Mouse (Mus musculus): ENCODE measurements around the gene Rpl9. TPM values are rescaled to one million over a fixed set of nuclear protein-coding genes. Genes with fewer than 3 reads are reported as not detected.
A peak's percentile ranks its signal among the peaks of the same experiment; 100 is the strongest.

Gene Rpl9
- polyA plus RNA-seq, 1 experiment from 2014 or later, result 669 TPM

- peak overlapping the region; percentile 59 for H3K4me2 ChIP-seq (ENCODE audit: low read length)
- H3K9ac ChIP-seq (replicated peaks; ENCODE audit: low read length), result peak overlapping the region; percentile 70
- H3K27me3 ChIP-seq (ENCODE audit: control insufficient read depth, insufficient read depth, low read length), result no peaks in the 10 kb centered on the region
- no peaks in the 10 kb centered on the region for H3K9me3 ChIP-seq (ENCODE audit: control insufficient read depth, low read length)
- peaks cover 10% of the 10 kb centered on the region for H3K4me1 ChIP-seq (ENCODE audit: control insufficient read depth, insufficient read depth, low read length)
- peak overlapping the region; percentile 95 for H3K4me3 ChIP-seq (replicated peaks; ENCODE audit: low read depth, low read length)
- ATAC-seq (ENCODE audit: low FRiP score, low TSS enrichment) (peak; percentile 53; the same call in 1 of the 2 replicates), DNase-seq (peak; percentile 59)
- 2% methylated on average over 12 of the region's 12 CpGs for WGBS
- H3K36me3 ChIP-seq (ENCODE audit: control insufficient read depth, insufficient read depth, low read length), result peaks cover 44% of the 10 kb centered on the region
- H3K27ac ChIP-seq (replicated peaks; ENCODE audit: low read depth, low read length), result peak overlapping the region; percentile 73
These were observed 509 bp upstream of the Rpl9 start for GRCm38 (mm10) chr5:65391753-65392152.

- Histone ChIP-seq H3K27ac (replicated peaks; ENCODE audit: low read depth, low read length) (no peak overlapping the region), H3K9ac (replicated peaks; ENCODE audit: low read length) (no peak overlapping the region), H3K9me3 (ENCODE audit: control insufficient read depth, low read length) (no peaks in the 10 kb centered on the region), H3K4me1 (ENCODE audit: control insufficient read depth, insufficient read depth, low read length) (peaks cover 10% of the 10 kb centered on the region), H3K36me3 (ENCODE audit: control insufficient read depth, insufficient read depth, low read length) (peaks cover 43% of the 10 kb centered on the region), H3K27me3 (ENCODE audit: control insufficient read depth, insufficient read depth, low read length) (no peaks in the 10 kb centered on the region), H3K4me2 (ENCODE audit: low read length) (no peak overlapping the region), H3K4me3 (replicated peaks; ENCODE audit: low read depth, low read length) (no peak overlapping the region)
- no peak for DNase-seq
- no peak for ATAC-seq (ENCODE audit: low FRiP score, low TSS enrichment)
- 80% methylated on average over 6 of the region's 6 CpGs for WGBS
These were observed 4.0 kb downstream of the Rpl9 start for GRCm38 (mm10) chr5:65387008-65387867.

- no peak overlapping the region for H3K27ac ChIP-seq (replicated peaks; ENCODE audit: low read depth, low read length)
- H3K4me1 ChIP-seq (ENCODE audit: control insufficient read depth, insufficient read depth, low read length), result peaks cover 10% of the 10 kb centered on the region
- no peak overlapping the region for H3K9ac ChIP-seq (replicated peaks; ENCODE audit: low read length)
- 71% methylated on average over 2 of the region's 2 CpGs for WGBS
- ATAC-seq (ENCODE audit: low FRiP score, low TSS enrichment) (no peak), DNase-seq (no peak)
- H3K4me2 ChIP-seq (ENCODE audit: low read length), result no peak overlapping the region
- no peaks in the 10 kb centered on the region for H3K27me3 ChIP-seq (ENCODE audit: control insufficient read depth, insufficient read depth, low read length)
- peaks cover 43% of the 10 kb centered on the region for H3K36me3 ChIP-seq (ENCODE audit: control insufficient read depth, insufficient read depth, low read length)
- H3K9me3 ChIP-seq (ENCODE audit: control insufficient read depth, low read length), result no peaks in the 10 kb centered on the region
- H3K4me3 ChIP-seq (replicated peaks; ENCODE audit: low read depth, low read length), result no peak overlapping the region
These were observed 5.5 kb downstream of the Rpl9 start for GRCm38 (mm10) chr5:65385704-65386103.

GRCm38 (mm10) chr5:65374746-65375145 lies 16.5 kb downstream of the Rpl9 start:
- Histone ChIP-seq H3K27me3 (ENCODE audit: control insufficient read depth, insufficient read depth, low read length) (no peaks in the 10 kb centered on the region), H3K4me2 (ENCODE audit: low read length) (no peak overlapping the region), H3K9ac (replicated peaks; ENCODE audit: low read length) (no peak overlapping the region), H3K27ac (replicated peaks; ENCODE audit: low read depth, low read length) (no peak overlapping the region), H3K9me3 (ENCODE audit: control insufficient read depth, low read length) (no peaks in the 10 kb centered on the region), H3K4me3 (replicated peaks; ENCODE audit: low read depth, low read length) (no peak overlapping the region), H3K36me3 (ENCODE audit: control insufficient read depth, insufficient read depth, low read length) (no peaks in the 10 kb centered on the region), H3K4me1 (ENCODE audit: control insufficient read depth, insufficient read depth, low read length) (no peaks in the 10 kb centered on the region)
- ATAC-seq (ENCODE audit: low FRiP score, low TSS enrichment), result no peak
- no peak for DNase-seq
- 85% methylated on average over 7 of the region's 7 CpGs for WGBS

GRCm38 (mm10) chr5:65371551-65371950 lies 19.7 kb downstream of the Rpl9 start:
- ATAC-seq (ENCODE audit: low FRiP score, low TSS enrichment) (no peak), DNase-seq (no peak)
- Histone ChIP-seq H3K27ac (replicated peaks; ENCODE audit: low read depth, low read length) (no peak overlapping the region), H3K4me2 (ENCODE audit: low read length) (no peak overlapping the region), H3K9me3 (ENCODE audit: control insufficient read depth, low read length) (no peaks in the 10 kb centered on the region), H3K4me3 (replicated peaks; ENCODE audit: low read depth, low read length) (no peak overlapping the region), H3K36me3 (ENCODE audit: control insufficient read depth, insufficient read depth, low read length) (no peaks in the 10 kb centered on the region), H3K4me1 (ENCODE audit: control insufficient read depth, insufficient read depth, low read length) (no peaks in the 10 kb centered on the region), H3K9ac (replicated peaks; ENCODE audit: low read length) (no peak overlapping the region), H3K27me3 (ENCODE audit: control insufficient read depth, insufficient read depth, low read length) (no peaks in the 10 kb centered on the region)
- 95% methylated on average over 7 of the region's 7 CpGs for WGBS

- no peak for ATAC-seq (ENCODE audit: low FRiP score, low TSS enrichment)
- DNase-seq, result no peak
- H3K4me3 ChIP-seq (replicated peaks; ENCODE audit: low read depth, low read length), result no peak overlapping the region
- no peak overlapping the region for H3K4me2 ChIP-seq (ENCODE audit: low read length)
- H3K27me3 ChIP-seq (ENCODE audit: control insufficient read depth, insufficient read depth, low read length), result no peaks in the 10 kb centered on the region
- no peaks in the 10 kb centered on the region for H3K4me1 ChIP-seq (ENCODE audit: control insufficient read depth, insufficient read depth, low read length)
- no peak overlapping the region for H3K9ac ChIP-seq (replicated peaks; ENCODE audit: low read length)
- no peaks in the 10 kb centered on the region for H3K36me3 ChIP-seq (ENCODE audit: control insufficient read depth, insufficient read depth, low read length)
- H3K9me3 ChIP-seq (ENCODE audit: control insufficient read depth, low read length), result no peaks in the 10 kb centered on the region
- 92% methylated on average over 11 of the region's 11 CpGs for WGBS
- no peak overlapping the region for H3K27ac ChIP-seq (replicated peaks; ENCODE audit: low read depth, low read length)
These were observed 23.4 kb downstream of the Rpl9 start for GRCm38 (mm10) chr5:65367837-65368236.

- Histone ChIP-seq H3K36me3 (ENCODE audit: control insufficient read depth, insufficient read depth, low read length) (no peaks in the 10 kb centered on the region), H3K9ac (replicated peaks; ENCODE audit: low read length) (no peak overlapping the region), H3K4me3 (replicated peaks; ENCODE audit: low read depth, low read length) (no peak overlapping the region), H3K4me2 (ENCODE audit: low read length) (no peak overlapping the region), H3K27me3 (ENCODE audit: control insufficient read depth, insufficient read depth, low read length) (no peaks in the 10 kb centered on the region), H3K4me1 (ENCODE audit: control insufficient read depth, insufficient read depth, low read length) (no peaks in the 10 kb centered on the region), H3K27ac (replicated peaks; ENCODE audit: low read depth, low read length) (no peak overlapping the region), H3K9me3 (ENCODE audit: control insufficient read depth, low read length) (no peaks in the 10 kb centered on the region)
- WGBS, result 90% methylated on average over 3 of the region's 3 CpGs
- DNase-seq (no peak), ATAC-seq (ENCODE audit: low FRiP score, low TSS enrichment) (no peak)
These were observed 33.5 kb downstream of the Rpl9 start for GRCm38 (mm10) chr5:65357771-65358170.

- no peak overlapping the region for H3K27ac ChIP-seq (replicated peaks; ENCODE audit: low read depth, low read length)
- H3K9me3 ChIP-seq (ENCODE audit: control insufficient read depth, low read length), result no peaks in the 10 kb centered on the region
- no peak overlapping the region for H3K4me3 ChIP-seq (replicated peaks; ENCODE audit: low read depth, low read length)
- DNase-seq (no peak), ATAC-seq (ENCODE audit: low FRiP score, low TSS enrichment) (no peak)
- H3K9ac ChIP-seq (replicated peaks; ENCODE audit: low read length), result no peak overlapping the region
- WGBS, result 88% methylated on average over 6 of the region's 6 CpGs
- H3K36me3 ChIP-seq (ENCODE audit: control insufficient read depth, insufficient read depth, low read length), result no peaks in the 10 kb centered on the region
- no peak overlapping the region for H3K4me2 ChIP-seq (ENCODE audit: low read length)
- no peaks in the 10 kb centered on the region for H3K27me3 ChIP-seq (ENCODE audit: control insufficient read depth, insufficient read depth, low read length)
- no peaks in the 10 kb centered on the region for H3K4me1 ChIP-seq (ENCODE audit: control insufficient read depth, insufficient read depth, low read length)
These were observed 34.4 kb downstream of the Rpl9 start for GRCm38 (mm10) chr5:65356851-65357250.

GRCm38 (mm10) chr5:65354985-65355384 lies 36.3 kb downstream of the Rpl9 start:
- H3K4me2 ChIP-seq (ENCODE audit: low read length), result no peak overlapping the region
- H3K9me3 ChIP-seq (ENCODE audit: control insufficient read depth, low read length), result no peaks in the 10 kb centered on the region
- H3K9ac ChIP-seq (replicated peaks; ENCODE audit: low read length), result no peak overlapping the region
- no peaks in the 10 kb centered on the region for H3K4me1 ChIP-seq (ENCODE audit: control insufficient read depth, insufficient read depth, low read length)
- no peak for DNase-seq
- H3K27ac ChIP-seq (replicated peaks; ENCODE audit: low read depth, low read length), result no peak overlapping the region
- ATAC-seq (ENCODE audit: low FRiP score, low TSS enrichment), result no peak
- 76% methylated on average over 5 of the region's 5 CpGs for WGBS
- no peaks in the 10 kb centered on the region for H3K27me3 ChIP-seq (ENCODE audit: control insufficient read depth, insufficient read depth, low read length)
- no peak overlapping the region for H3K4me3 ChIP-seq (replicated peaks; ENCODE audit: low read depth, low read length)
- H3K36me3 ChIP-seq (ENCODE audit: control insufficient read depth, insufficient read depth, low read length), result no peaks in the 10 kb centered on the region
